Mouse (Mus musculus): Measurements from ENCODE around the gene Idh2.
"Not testable (repeated sequence)": the region's sequence is repeated elsewhere in the genome, so short reads cannot be mapped to it uniquely, and the experiment has no call there.

The Idh2 gene

GRCm38 (mm10) chr7:80058405-80059063 lies 56.7 kb downstream of the Idh2 start:
- no peak for DNase-seq

DNA sequence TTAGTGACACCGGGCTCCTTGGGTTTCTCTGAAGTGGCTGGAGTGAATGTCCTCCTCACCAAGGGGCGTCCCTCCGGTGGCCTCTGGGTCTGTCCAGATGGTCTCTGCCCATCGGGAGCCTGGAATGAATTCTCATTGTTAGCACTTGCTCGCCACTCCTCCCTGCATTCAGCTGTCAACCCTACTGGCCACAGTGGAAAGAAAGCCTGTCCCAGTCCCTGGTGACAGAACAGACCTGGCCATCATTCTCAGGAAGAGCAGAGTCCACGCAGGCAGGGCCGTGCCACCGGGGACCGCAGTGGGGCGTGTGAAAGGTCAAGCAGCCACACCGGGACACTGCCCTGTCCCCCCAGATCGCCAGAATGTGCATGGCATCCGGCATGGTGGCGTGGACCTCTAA lies 57.4 kb downstream of the Idh2 start:
- no peak for DNase-seq

GRCm38 (mm10) chr7:80057002-80057691 lies 58.0 kb downstream of the Idh2 start:
- no peak for DNase-seq

DNA sequence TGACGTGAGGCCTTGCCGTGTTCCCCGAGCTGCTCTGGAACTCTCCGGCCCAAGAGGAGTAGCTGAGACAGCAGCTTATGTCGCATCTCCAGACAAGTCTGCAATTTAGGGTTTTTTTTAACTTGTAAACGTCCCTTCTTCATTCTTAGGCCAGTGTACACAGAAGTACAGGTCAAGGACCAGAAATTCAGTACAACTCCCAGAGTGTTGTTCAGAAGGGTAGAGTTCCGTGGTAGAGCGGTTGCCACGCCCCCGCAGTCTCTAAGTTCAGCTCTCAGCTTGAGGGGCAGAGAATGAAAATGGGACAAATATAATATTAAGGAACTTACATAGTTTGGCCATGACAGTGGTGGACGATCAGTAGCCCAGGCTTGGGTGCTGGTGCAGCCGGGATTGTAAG lies 59.4 kb downstream of the Idh2 start:
- no peak for DNase-seq

GRCm38 (mm10) chr7:80053147-80053546 lies 62.0 kb downstream of the Idh2 start:
- DNase-seq: no peak

DNA sequence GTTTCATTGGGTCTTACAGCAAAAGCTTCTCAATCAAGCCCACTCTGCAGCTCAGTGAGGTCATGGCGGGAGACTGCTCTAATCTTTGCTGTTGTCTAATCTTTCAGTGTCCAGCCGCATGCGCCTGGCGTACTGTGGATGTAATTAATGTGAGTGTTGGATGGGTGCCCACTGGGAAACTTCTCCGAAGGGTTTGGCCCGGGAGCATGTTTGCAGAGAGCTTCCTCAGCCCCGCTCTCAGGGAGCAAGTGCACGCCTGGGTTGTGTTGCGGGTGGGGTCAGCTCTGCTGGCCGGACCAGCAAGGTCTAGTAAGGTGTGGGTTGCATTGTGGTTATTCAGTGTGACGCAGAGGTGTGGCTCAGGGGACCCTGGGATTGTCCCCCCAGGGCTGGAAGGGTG lies 62.9 kb downstream of the Idh2 start:
- DNase-seq: no peak

- DNase-seq: no peak
Observed at GRCm38 (mm10) chr7:80051835-80052234, 63.4 kb downstream of the Idh2 start.

- DNase-seq: not testable (repeated sequence)
Observed at GRCm38 (mm10) chr7:80050382-80050781, 64.8 kb downstream of the Idh2 start.

GRCm38 (mm10) chr7:80049746-80050145 lies 65.4 kb downstream of the Idh2 start:
- no peak for DNase-seq

DNA sequence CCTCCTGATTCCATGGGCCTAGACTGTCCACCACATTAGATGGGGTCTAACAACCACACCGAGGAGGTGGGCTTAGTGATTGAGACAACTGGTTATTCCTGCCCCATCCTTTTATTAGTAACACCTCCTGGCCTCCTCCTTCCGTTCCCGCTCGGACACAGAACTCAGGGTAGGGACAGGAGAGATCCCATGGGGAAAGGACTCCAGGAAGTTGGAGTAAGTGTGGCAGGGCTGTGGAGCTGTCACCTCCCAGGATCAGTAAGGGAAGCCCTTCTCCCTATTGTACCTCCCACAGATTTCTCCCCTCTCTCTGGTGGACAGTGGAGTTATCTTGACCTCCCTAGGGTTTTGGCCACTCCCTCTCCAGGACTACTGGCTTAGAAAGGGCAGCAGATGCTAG lies 68.2 kb downstream of the Idh2 start:
- DNase-seq: no peak

Measured in thymus, postnatal 36 days (tissue).